Mouse (Mus musculus) layer of hippocampus, adult 18-20 months (tissue): ENCODE measurements around the gene Glce. TPM values are rescaled to one million over a fixed set of nuclear protein-coding genes. Genes with fewer than 3 reads are reported as not detected.

Source experiments
- DNase-seq, 2 experiments: peaks; one replicate each; pipeline ENCODE4 v3.0.0; 2022; ENCODE audit warnings: low spot score in 2 of 2
- microRNA-seq, 2 experiments: library from miRNA; unstranded; fragments of <30 nt; microRNA quantifications; one replicate each; pipeline ENCODE4 v1.2.0; 2021
- total RNA-seq, 2 experiments: library from RNA; stranded (reverse); gene quantifications; 2 replicates each; pipeline ENCODE4 v1.2.3; 2021

Glce gene
- total RNA-seq, 2 experiments from 2014 or later = 20.8 to 31.0 TPM

- no peak for DNase-seq
These were observed 90.2 kb downstream of the Glce start for GRCm38 (mm10) chr9:62032206-62032605.

- peak in 1 of 2 experiments; percentile 9 for DNase-seq
These were observed 94.4 kb downstream of the Glce start for GRCm38 (mm10) chr9:62028072-62028471.

- no peak for DNase-seq
These were observed 95.9 kb downstream of the Glce start, which contains the start of gene Paqr5 for GRCm38 (mm10) chr9:62026600-62026999. Paqr5 (minus strand) TSS chr9:62026856.

GRCm38 (mm10) chr9:62025056-62025455 lies 97.4 kb downstream of the Glce start:
- DNase-seq = no peak

- no peak for DNase-seq
These were observed 98.6 kb downstream of the Glce start for GRCm38 (mm10) chr9:62023879-62024278.

GRCm38 (mm10) chr9:62022961-62023680 lies 99.3 kb downstream of the Glce start:
- no peak for DNase-seq

- DNase-seq = no peak
These were observed 100.8 kb downstream of the Glce start for GRCm38 (mm10) chr9:62021583-62022120.

- DNase-seq = no peak
These were observed 102.2 kb downstream of the Glce start for GRCm38 (mm10) chr9:62020259-62020658.

GRCm38 (mm10) chr9:62018229-62019093 lies 104.0 kb downstream of the Glce start:
- no peak for DNase-seq

GRCm38 (mm10) chr9:62017329-62017728 lies 105.1 kb downstream of the Glce start:
- DNase-seq = no peak

GRCm38 (mm10) chr9:62015504-62015903 lies 107.0 kb downstream of the Glce start:
- no peak for DNase-seq

GRCm38 (mm10) chr9:62013316-62014097 lies 108.9 kb downstream of the Glce start:
- no peak for DNase-seq

- no peak for DNase-seq
These were observed 114.1 kb downstream of the Glce start for GRCm38 (mm10) chr9:62008360-62008759.

Small RNAs within 50 kb of the gene (microRNA-seq; reads per million reads assigned to microRNA genes)
- 0.74 to 1.6 reads per million in 2 experiments for gene Mir5133

Other genes with a start within 250 kb of the Glce start
- gene Rplp1, start 208.1 kb downstream of the Glce start, total RNA-seq = 1,000 to 10,000 TPM; 1,684 to 1,728 TPM
- gene Kif23, start 175.9 kb downstream of the Glce start, total RNA-seq = 1 to 10 TPM in 1 of 2 experiments, under 1 TPM in 1; 0.58 to 1.6 TPM
- gene Paqr5, start 95.8 kb downstream of the Glce start, total RNA-seq = 1 to 10 TPM; 3.3 to 4.1 TPM
- gene Spesp1, start 159.6 kb upstream of the Glce start, total RNA-seq = under 1 TPM; 0.20 to 0.27 TPM
- 100 to 1,000 TPM; 318 to 326 TPM for gene Anp32a, start 218.6 kb upstream of the Glce start, total RNA-seq